Comparison of ENCODE assay signal across 8 mouse cellular contexts in the genomic region with DNA sequence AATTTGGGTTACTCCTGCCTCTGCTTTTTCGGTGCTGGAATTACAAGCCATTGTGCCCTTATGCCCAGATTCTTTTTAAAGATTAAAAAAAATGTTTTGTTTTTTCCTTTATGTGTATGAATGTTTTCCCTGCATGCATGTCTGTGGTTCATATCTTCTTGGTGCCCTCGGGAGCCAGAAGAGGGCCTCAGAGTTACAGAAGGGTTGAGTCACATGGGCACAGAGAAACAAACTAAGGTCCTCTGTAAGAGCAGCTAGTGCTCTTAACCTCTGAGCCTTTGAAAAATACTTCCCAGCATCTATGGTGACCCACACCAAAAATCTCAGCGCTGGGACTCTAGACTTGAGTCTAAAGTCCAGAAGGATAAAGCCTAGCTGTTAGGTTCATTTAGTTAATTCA. TPM values are rescaled to one million over a fixed set of nuclear protein-coding genes. Genes with fewer than 3 reads are reported as not detected.
A peak's percentile ranks its signal among the peaks of the same experiment; 100 is the strongest.
DNase-seq lines count a peak whose midpoint lies in the region; ATAC-seq lines count a peak whose summit lies in the region.

No protein-coding gene starts in this region.

- H3K4me3 ChIP-seq in embryonic facial prominence, embryonic 13.5 days, result peak overlapping the region; percentile 69
- H3K4me3 ChIP-seq in hindbrain, embryonic 11.5 days (ENCODE audit: low read depth, low read length), result peak overlapping the region; percentile 62
- peak overlapping the region; percentile 65 for H3K4me3 ChIP-seq in limb, embryonic 13.5 days
- H3K4me3 ChIP-seq in midbrain, embryonic 12.5 days, result peak overlapping the region; percentile 69

- H3K36me3 ChIP-seq in embryonic facial prominence, embryonic 13.5 days, result peaks cover 27% of the 10 kb centered on the region
- H3K36me3 ChIP-seq in hindbrain, embryonic 11.5 days (ENCODE audit: control insufficient read depth, insufficient read depth, low read length), result peaks cover 12% of the 10 kb centered on the region
- H3K36me3 ChIP-seq in limb, embryonic 13.5 days, result peaks cover 27% of the 10 kb centered on the region
- peaks cover 24% of the 10 kb centered on the region for H3K36me3 ChIP-seq in midbrain, embryonic 12.5 days

- ATAC-seq in embryonic facial prominence, embryonic 13.5 days (ENCODE audit: insufficient number of reproducible peaks, insufficient read depth, low FRiP score, low TSS enrichment, low read depth), result no peak
- peak; percentile 56 for ATAC-seq in hindbrain, embryonic 11.5 days (ENCODE audit: low FRiP score)
- ATAC-seq in limb, embryonic 13.5 days (ENCODE audit: low FRiP score, low read depth), result peak; percentile 10; the same call in 1 of the 2 replicates
- peak; percentile 34; the same call in 1 of the 2 replicates for ATAC-seq in midbrain, embryonic 12.5 days (ENCODE audit: low FRiP score, low read depth)

- H3K27ac ChIP-seq in embryonic facial prominence, embryonic 13.5 days, result peak overlapping the region; percentile 92
- H3K27ac ChIP-seq in hindbrain, embryonic 11.5 days (ENCODE audit: low read depth, low read length), result peak overlapping the region; percentile 85; the same call in 1 of the 2 replicates
- H3K27ac ChIP-seq in limb, embryonic 13.5 days, result peak overlapping the region; percentile 90
- H3K27ac ChIP-seq in midbrain, embryonic 12.5 days (replicated peaks), result peak overlapping the region; percentile 83

- peaks cover 22% of the 10 kb centered on the region for H3K9me3 ChIP-seq in embryonic facial prominence, embryonic 13.5 days
- no peaks in the 10 kb centered on the region for H3K9me3 ChIP-seq in hindbrain, embryonic 11.5 days (ENCODE audit: control insufficient read depth, low read length)
- H3K9me3 ChIP-seq in limb, embryonic 13.5 days, result peaks cover 22% of the 10 kb centered on the region
- no peaks in the 10 kb centered on the region for H3K9me3 ChIP-seq in midbrain, embryonic 12.5 days

- WGBS in embryonic facial prominence, embryonic 13.5 days, result 21% methylated on average over 3 of the region's 3 CpGs
- WGBS in hindbrain, embryonic 11.5 days, result 17% methylated on average over 3 of the region's 3 CpGs
- WGBS in limb, embryonic 13.5 days, result 17% methylated on average over 3 of the region's 3 CpGs
- WGBS in midbrain, embryonic 12.5 days, result 23% methylated on average over 3 of the region's 3 CpGs

- H3K4me1 ChIP-seq in embryonic facial prominence, embryonic 13.5 days, result peaks cover 6% of the 10 kb centered on the region; the same call in 1 of the 2 replicates
- H3K4me1 ChIP-seq in hindbrain, embryonic 11.5 days (replicated peaks; ENCODE audit: control insufficient read depth, insufficient read depth, low read length), result no peaks in the 10 kb centered on the region
- peaks cover 9% of the 10 kb centered on the region for H3K4me1 ChIP-seq in limb, embryonic 13.5 days
- H3K4me1 ChIP-seq in midbrain, embryonic 12.5 days, result peaks cover 15% of the 10 kb centered on the region

- peak; percentile 29 for DNase-seq in layer of hippocampus, adult 11-12 months (ENCODE audit: low spot score)
- no peak for DNase-seq in layer of hippocampus, postnatal 10 days (ENCODE audit: low spot score in 2 of 2)
- peak; percentile 67 for DNase-seq in T-cell, adult 2 months (ENCODE audit: low spot score)
- peak; percentile 22 for DNase-seq in hindbrain, embryonic 11.5 days (ENCODE audit: low spot score)
- peak; percentile 58 for DNase-seq in thymus, postnatal 0 days (ENCODE audit: low spot score)

- no peaks in the 10 kb centered on the region for H3K27me3 ChIP-seq in embryonic facial prominence, embryonic 13.5 days
- H3K27me3 ChIP-seq in hindbrain, embryonic 11.5 days (ENCODE audit: control insufficient read depth, insufficient read depth, low read length), result no peaks in the 10 kb centered on the region
- H3K27me3 ChIP-seq in limb, embryonic 13.5 days, result no peaks in the 10 kb centered on the region
- H3K27me3 ChIP-seq in midbrain, embryonic 12.5 days, result no peaks in the 10 kb centered on the region

- peak overlapping the region; percentile 89 for H3K9ac ChIP-seq in embryonic facial prominence, embryonic 13.5 days
- peak overlapping the region; percentile 89 for H3K9ac ChIP-seq in hindbrain, embryonic 11.5 days (ENCODE audit: low read depth, low read length)
- H3K9ac ChIP-seq in limb, embryonic 13.5 days, result peak overlapping the region; percentile 84
- H3K9ac ChIP-seq in midbrain, embryonic 12.5 days (replicated peaks), result peak overlapping the region; percentile 81

- H3K4me2 ChIP-seq in embryonic facial prominence, embryonic 13.5 days, result peak overlapping the region; percentile 70
- H3K4me2 ChIP-seq in hindbrain, embryonic 11.5 days (replicated peaks; ENCODE audit: low read depth, low read length), result peak overlapping the region; percentile 47
- H3K4me2 ChIP-seq in limb, embryonic 13.5 days (replicated peaks), result peak overlapping the region; percentile 74
- H3K4me2 ChIP-seq in midbrain, embryonic 12.5 days (replicated peaks), result peak overlapping the region; percentile 66

RNA-seq across cellular contexts. Expression of gene Exo5, which starts 0.6 kb away (rescaled TPM):
- total RNA-seq in layer of hippocampus, postnatal 10 days (2021), result 10 to 100 TPM; 12.8 to 13.0 TPM
- 33.9 and 35.7 TPM in 2 replicates for polyA plus RNA-seq in embryonic facial prominence, embryonic 13.5 days (2015; fragmentation: Nextera tagmentation; extraction: Ambion mirVana)
- 32.0 and 37.1 TPM in 2 replicates for polyA plus RNA-seq in hindbrain, embryonic 11.5 days (2014; fragmentation: Nextera tagmentation; extraction: Ambion mirVana)
- 35.8 and 37.1 TPM in 2 replicates for polyA plus RNA-seq in limb, embryonic 13.5 days (2015; fragmentation: Nextera tagmentation; extraction: Ambion mirVana)
- polyA plus RNA-seq in midbrain, embryonic 12.5 days (2016; fragmentation: Nextera tagmentation; extraction: Ambion mirVana), result 34.6 and 34.8 TPM in 2 replicates
- 23.7 and 23.8 TPM in 2 replicates for polyA plus RNA-seq in thymus, postnatal 0 days (2015; fragmentation: Nextera tagmentation; extraction: Ambion mirVana)

RNA-seq across cellular contexts. Expression of gene Zfp69, which starts 26.1 kb away (rescaled TPM):
- 1 to 10 TPM; 3.0 to 3.3 TPM for total RNA-seq in layer of hippocampus, postnatal 10 days (2021)
- polyA plus RNA-seq in embryonic facial prominence, embryonic 13.5 days (2015; fragmentation: Nextera tagmentation; extraction: Ambion mirVana), result 10.0 and 10.9 TPM in 2 replicates
- polyA plus RNA-seq in hindbrain, embryonic 11.5 days (2014; fragmentation: Nextera tagmentation; extraction: Ambion mirVana), result 9.7 and 10.9 TPM in 2 replicates
- polyA plus RNA-seq in limb, embryonic 13.5 days (2015; fragmentation: Nextera tagmentation; extraction: Ambion mirVana), result 10.3 and 11.5 TPM in 2 replicates
- 11.2 and 12.2 TPM in 2 replicates for polyA plus RNA-seq in midbrain, embryonic 12.5 days (2016; fragmentation: Nextera tagmentation; extraction: Ambion mirVana)
- 2.4 and 3.8 TPM in 2 replicates for polyA plus RNA-seq in thymus, postnatal 0 days (2015; fragmentation: Nextera tagmentation; extraction: Ambion mirVana)

Comparison
In these comparisons a context has a peak if more than half of its experiments do, and no peak if none do; other contexts are left out.
1. DNase-seq: peak in layer of hippocampus, adult 11-12 months (single experiment), T-cell, adult 2 months (single experiment), hindbrain, embryonic 11.5 days (single experiment) and thymus, postnatal 0 days (single experiment); none in layer of hippocampus, postnatal 10 days (0 of 2).
2. Peak in every context shown above with its lines, with median percentiles within 50 percentile points of each other: H3K27ac ChIP-seq, H3K4me2 ChIP-seq, H3K4me3 ChIP-seq and H3K9ac ChIP-seq.